Mouse (Mus musculus) liver, embryonic 14.5 days (tissue): ENCODE data around the gene Smoc2. TPM values are rescaled to one million over a fixed set of nuclear protein-coding genes. Genes with fewer than 3 reads are reported as not detected.

Experiments
- ATAC-seq: fragments of 200-750 bp; cut with Nextera tagmentation; 2 replicates; pipeline ENCODE4 v1.8.0; 2017; ENCODE audit warnings: moderate number of reproducible peaks, mild to moderate bottlenecking, moderate library complexity; ENCODE audit not compliant: insufficient read depth
- DNase-seq, 3 experiments: peaks; one replicate each; pipeline ENCODE4 v3.0.0-alpha.2; 2012 to 2013; ENCODE audit warnings: low read depth in 3 of 3, low spot score in 3 of 3
- H3K27ac ChIP-seq: fragments of 300-500 bp; sonication (generic); 2 replicates; pipeline ENCODE4 v1.5.1; 2014; ENCODE audit warnings: moderate library complexity, mild to moderate bottlenecking, control low read depth, inconsistent platforms
- H3K27me3 ChIP-seq: fragments of 300-500 bp; sonication (generic); 2 replicates; pipeline ENCODE4 v1.6.1; 2014; ENCODE audit warnings: mild to moderate bottlenecking, low read length, moderate library complexity; ENCODE audit not compliant: control insufficient read depth, insufficient read depth
- H3K36me3 ChIP-seq: fragments of 300-500 bp; sonication (generic); replicated peaks from 2 replicates; pipeline ENCODE4 v1.6.1; 2014; ENCODE audit warnings: low read depth; ENCODE audit not compliant: control insufficient read depth, insufficient read depth
- H3K4me1 ChIP-seq, 2 experiments: fragments of 200-500 bp in 1 of 2; fragments of 300-500 bp in 1 of 2; sonication (generic) in 1 of 2; replicated peaks; 2 replicates each; pipeline ENCODE4 v1.6.1; 2012 to 2014; ENCODE audit warnings: antibody characterized with exemption in 1 of 2, inconsistent platforms in 1 of 2, low read length in 1 of 2; ENCODE audit not compliant: control insufficient read depth in 2 of 2, insufficient read depth in 2 of 2
- H3K4me2 ChIP-seq: fragments of 300-500 bp; sonication (generic); 2 replicates; pipeline ENCODE4 v1.6.1; 2014; ENCODE audit warnings: low read depth, mild to moderate bottlenecking, control low read depth, moderate library complexity
- H3K4me3 ChIP-seq, 2 experiments: fragments of 200-500 bp in 1 of 2; fragments of 300-500 bp in 1 of 2; sonication (generic) in 1 of 2; 2 replicates each; pipeline ENCODE4 v1.5.1; 2012 to 2014; ENCODE audit warnings: low read depth in 2 of 2, low read length in 2 of 2, mild to moderate bottlenecking in 2 of 2, control low read depth in 1 of 2, inconsistent platforms in 1 of 2, moderate library complexity in 1 of 2; ENCODE audit not compliant: insufficient read depth in 1 of 2
- H3K9ac ChIP-seq: fragments of 300-500 bp; sonication (generic); replicated peaks from 2 replicates; pipeline ENCODE4 v1.6.1; 2014; ENCODE audit warnings: mild to moderate bottlenecking, control low read depth, moderate library complexity
- H3K9me3 ChIP-seq: fragments of 300-500 bp; sonication (generic); 2 replicates; pipeline ENCODE4 v1.6.1; 2016; ENCODE audit warnings: low read length, mixed read lengths; ENCODE audit not compliant: control insufficient read depth
- CTCF ChIP-seq: IDR thresholded peaks from 2 replicates; pipeline ENCODE4 v1.5.1; 2016; ENCODE audit warnings: antibody characterized with exemption, low read depth, control low read depth
- EP300 ChIP-seq: IDR thresholded peaks from 2 replicates; pipeline ENCODE4 v1.6.1; 2016; ENCODE audit warnings: antibody characterized with exemption, low read depth
- WGBS: fragments of 180-500 bp; shearing (Covaris S2); extraction: QIAGEN DNeasy Blood & Tissue Kit; methylation state at CpG from one replicate; pipeline ENCODE4 v1.1.7; 2014; ENCODE audit not compliant: insufficient replicate concordance; 5-methylcytosine and 5-hydroxymethylcytosine counted together
- polyA plus RNA-seq, 2 experiments: library from polyadenylated mRNA; depleted of rRNA in 1 of 2; stranded (reverse) in 1 of 2; unstranded in 1 of 2; fragments of >200 nt; fragmentation: Nextera tagmentation in 1 of 2; extraction: Ambion mirVana in 1 of 2; gene quantifications; 2 replicates each; pipeline versions ENCODE4 v1.2.1 to v1.2.3; 2012 to 2014

Gene Smoc2
- polyA plus RNA-seq, 2 experiments = 2.4 to 3.8 TPM

DNA sequence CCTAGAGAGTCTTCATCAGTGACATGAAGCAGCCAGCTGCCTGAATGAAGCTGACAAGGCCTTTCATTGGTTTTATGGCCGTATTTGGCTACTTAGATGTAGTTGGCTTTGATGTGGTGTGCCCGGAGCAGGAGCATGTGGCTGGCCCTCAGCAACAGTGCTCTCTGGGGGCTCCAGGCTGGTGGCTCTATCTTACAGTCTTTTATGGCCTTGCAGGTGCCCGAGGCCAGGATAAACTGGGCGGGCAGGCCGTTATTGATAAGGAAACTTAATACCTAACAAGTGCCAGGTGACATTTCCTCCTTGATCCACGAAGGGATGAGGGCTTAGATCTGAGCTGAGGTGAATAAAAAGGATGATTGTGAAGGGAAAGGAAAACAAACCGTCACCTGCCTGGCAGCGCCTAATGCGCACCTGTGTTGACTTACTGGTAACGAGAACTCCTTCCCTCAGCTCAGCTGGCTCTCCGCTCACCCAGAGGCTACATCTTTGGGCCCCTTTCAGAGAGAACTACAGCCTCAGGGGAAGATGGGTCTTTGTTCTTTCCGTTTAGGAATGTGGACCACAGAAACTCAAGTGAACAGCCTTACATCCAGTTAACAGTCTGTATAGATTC, 44.4 kb upstream of the Smoc2 start:
- no peak overlapping the region for H3K4me3 ChIP-seq
- H3K36me3 ChIP-seq = no peaks in the 10 kb centered on the region
- TF ChIP-seq EP300 (no peak), CTCF (no peak)
- H3K9me3 ChIP-seq = no peaks in the 10 kb centered on the region
- H3K9ac ChIP-seq = no peak overlapping the region
- no peaks in the 10 kb centered on the region for H3K4me1 ChIP-seq
- ATAC-seq (no peak), DNase-seq (no peak)
- H3K27ac ChIP-seq = no peak overlapping the region
- no peaks in the 10 kb centered on the region for H3K27me3 ChIP-seq
- no peak overlapping the region for H3K4me2 ChIP-seq
- WGBS = 51% methylated on average over 12 of the region's 12 CpGs

DNA sequence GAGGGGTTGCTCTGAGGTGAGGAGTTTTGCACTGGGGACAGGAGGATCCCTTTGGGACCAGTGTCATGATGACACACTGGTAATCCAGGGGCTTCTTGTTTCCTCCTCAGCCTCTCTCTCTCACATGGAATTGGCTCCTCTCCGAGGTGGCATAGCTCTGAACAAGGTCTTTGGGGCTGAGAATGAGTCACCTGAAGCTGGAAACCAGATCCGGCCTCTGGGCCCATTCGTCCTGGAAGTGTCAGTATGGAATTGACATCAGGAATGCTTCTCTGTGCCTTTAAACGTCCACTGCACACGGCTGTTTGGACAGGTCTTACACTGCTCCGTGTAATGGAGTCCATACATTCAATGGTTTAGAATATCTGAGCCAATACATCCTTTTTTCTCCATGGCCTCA, 42.2 kb upstream of the Smoc2 start:
- no peak for TF ChIP-seq CTCF
- no peak for TF ChIP-seq EP300
- no peak overlapping the region for H3K4me3 ChIP-seq
- 41% methylated on average over 6 of the region's 6 CpGs for WGBS
- no peak overlapping the region for H3K27ac ChIP-seq
- ATAC-seq (no peak), DNase-seq (no peak)
- no peaks in the 10 kb centered on the region for H3K27me3 ChIP-seq
- no peak overlapping the region for H3K4me2 ChIP-seq
- no peaks in the 10 kb centered on the region for H3K9me3 ChIP-seq
- H3K9ac ChIP-seq = no peak overlapping the region
- H3K4me1 ChIP-seq = no peaks in the 10 kb centered on the region
- no peaks in the 10 kb centered on the region for H3K36me3 ChIP-seq

DNA sequence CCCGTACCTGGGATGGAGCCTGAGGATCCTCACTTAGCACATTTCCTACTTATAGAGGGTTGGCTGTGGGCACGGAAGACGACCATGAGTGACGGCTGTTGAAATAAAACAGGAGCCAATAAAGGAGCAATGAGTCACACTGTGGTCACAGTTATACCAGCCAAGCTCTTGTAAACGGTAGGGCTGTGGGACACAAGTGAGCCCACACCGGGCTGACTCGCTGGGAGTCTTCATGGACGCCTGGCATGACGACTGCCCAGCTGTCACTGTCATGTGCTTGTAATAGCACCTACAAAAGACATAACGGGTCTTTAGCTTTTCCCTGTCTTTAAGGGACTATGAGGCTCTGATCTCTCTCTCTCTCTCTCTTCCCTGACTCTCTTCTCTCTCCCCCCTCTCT, 39.3 kb upstream of the Smoc2 start:
- no peak overlapping the region for H3K4me3 ChIP-seq
- TF ChIP-seq CTCF = no peak
- TF ChIP-seq EP300 = no peak
- no peaks in the 10 kb centered on the region for H3K4me1 ChIP-seq
- ATAC-seq (no peak), DNase-seq (no peak)
- H3K9me3 ChIP-seq = no peaks in the 10 kb centered on the region
- no peak overlapping the region for H3K4me2 ChIP-seq
- H3K27me3 ChIP-seq = no peaks in the 10 kb centered on the region
- WGBS = 59% methylated on average over 10 of the region's 10 CpGs
- no peak overlapping the region for H3K27ac ChIP-seq
- no peaks in the 10 kb centered on the region for H3K36me3 ChIP-seq
- H3K9ac ChIP-seq = no peak overlapping the region

DNA sequence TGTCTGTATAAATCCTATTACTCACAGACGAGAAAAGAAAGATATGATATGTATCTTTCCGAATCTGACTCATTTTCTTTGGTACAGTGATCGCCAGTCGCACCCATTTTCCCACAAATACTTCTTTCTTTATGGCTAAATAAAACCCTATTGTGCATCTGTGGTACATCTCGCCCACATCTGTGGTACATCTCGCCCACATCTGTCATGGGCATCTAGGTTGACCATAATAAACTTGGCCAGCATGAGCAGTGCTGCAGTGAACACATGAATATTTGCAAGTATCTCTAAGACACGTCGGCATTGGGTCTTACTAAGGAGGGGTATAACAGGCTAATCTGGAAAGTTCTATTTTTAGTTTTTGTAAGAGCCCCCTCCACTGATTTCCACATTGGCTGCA, 36.7 kb upstream of the Smoc2 start:
- H3K4me3 ChIP-seq = no peak overlapping the region
- DNase-seq (no peak), ATAC-seq (no peak)
- no peaks in the 10 kb centered on the region for H3K27me3 ChIP-seq
- no peak overlapping the region for H3K4me2 ChIP-seq
- 59% methylated on average over 8 of the region's 8 CpGs for WGBS
- no peaks in the 10 kb centered on the region for H3K4me1 ChIP-seq
- TF ChIP-seq CTCF = no peak
- TF ChIP-seq EP300 = no peak
- no peak overlapping the region for H3K27ac ChIP-seq
- no peak overlapping the region for H3K9ac ChIP-seq
- H3K9me3 ChIP-seq = no peaks in the 10 kb centered on the region
- no peaks in the 10 kb centered on the region for H3K36me3 ChIP-seq

DNA sequence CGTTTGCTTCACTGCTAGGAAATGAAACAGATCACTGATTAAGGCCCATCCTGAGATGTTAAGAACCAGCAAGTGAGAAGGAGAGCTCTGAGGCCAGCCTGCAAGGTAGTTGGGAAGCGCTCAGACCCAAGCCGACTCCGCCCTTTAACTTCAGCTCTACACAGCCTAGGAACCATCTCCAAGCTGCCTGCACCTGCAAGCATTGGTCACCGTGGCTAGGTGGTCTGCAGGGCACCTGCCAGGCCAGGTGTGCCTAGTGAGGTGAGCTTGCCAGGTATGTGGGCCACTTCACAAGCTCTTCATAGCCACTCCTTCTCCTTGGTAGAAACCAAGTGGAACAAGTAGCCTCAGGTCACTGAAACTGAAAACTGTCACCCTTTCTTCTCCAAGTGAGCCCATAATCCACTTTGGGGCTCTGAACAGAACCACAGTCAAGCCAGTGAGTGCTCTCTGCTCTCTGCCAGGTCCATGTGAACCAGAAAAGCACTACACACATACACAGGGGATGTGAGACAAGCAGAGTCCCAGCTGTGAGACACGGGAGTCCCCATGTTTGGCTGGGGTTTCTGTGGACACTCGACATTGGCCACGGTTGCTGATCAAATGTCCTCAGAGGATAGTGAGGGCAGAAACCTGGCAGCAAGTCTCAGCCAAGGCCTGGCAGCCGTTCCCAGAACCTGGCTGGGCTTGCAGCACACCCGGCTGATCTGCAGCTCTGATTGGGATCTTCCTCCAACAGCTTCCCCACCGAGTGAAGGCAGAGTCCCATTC, 34.9 kb upstream of the Smoc2 start:
- TF ChIP-seq CTCF (no peak), EP300 (no peak)
- H3K9ac ChIP-seq = no peak overlapping the region
- ATAC-seq = no peak
- 49% methylated on average over 11 of the region's 11 CpGs for WGBS
- H3K27ac ChIP-seq = no peak overlapping the region
- H3K4me2 ChIP-seq = no peak overlapping the region
- no peaks in the 10 kb centered on the region for H3K9me3 ChIP-seq
- H3K36me3 ChIP-seq = no peaks in the 10 kb centered on the region
- no peaks in the 10 kb centered on the region for H3K27me3 ChIP-seq
- H3K4me3 ChIP-seq = no peak overlapping the region
- no peak for DNase-seq
- H3K4me1 ChIP-seq = peaks cover 0 to 2% of the 10 kb centered on the region in 2 experiments; a peak in 2 of 4 replicates
